Mouse (Mus musculus) neural tube, embryonic 13.5 days (tissue): Measurements from ENCODE around the gene Hlcs. TPM values are rescaled to one million over a fixed set of nuclear protein-coding genes. Genes with fewer than 3 reads are reported as not detected.

Experiments used
- ATAC-seq: fragments of 200-750 bp; cut with Nextera tagmentation; 2 replicates; pipeline ENCODE4 v1.8.0; 2017; ENCODE audit warnings: low read depth, mild to moderate bottlenecking, moderate TSS enrichment, moderate library complexity
- H3K27ac ChIP-seq: fragments of 300-500 bp; sonication (generic); replicated peaks from 2 replicates; pipeline ENCODE4 v1.5.1; 2015; ENCODE audit warnings: moderate library complexity, mild to moderate bottlenecking, inconsistent platforms
- H3K27me3 ChIP-seq: fragments of 300-500 bp; sonication (generic); 2 replicates; pipeline ENCODE4 v1.6.1; 2015; ENCODE audit warnings: mild to moderate bottlenecking, inconsistent platforms
- H3K36me3 ChIP-seq: fragments of 300-500 bp; sonication (generic); 2 replicates; pipeline ENCODE4 v1.6.1; 2015; ENCODE audit warnings: mild to moderate bottlenecking, inconsistent platforms
- H3K4me1 ChIP-seq: fragments of 300-500 bp; sonication (generic); replicated peaks from 2 replicates; pipeline ENCODE4 v1.6.1; 2015; ENCODE audit warnings: inconsistent platforms
- H3K4me2 ChIP-seq: fragments of 300-500 bp; sonication (generic); 2 replicates; pipeline ENCODE4 v1.6.1; 2015; ENCODE audit warnings: inconsistent platforms, mild to moderate bottlenecking, moderate library complexity
- H3K4me3 ChIP-seq: fragments of 300-500 bp; sonication (generic); 2 replicates; pipeline ENCODE4 v1.5.1; 2015; ENCODE audit warnings: mild to moderate bottlenecking, inconsistent platforms
- H3K9ac ChIP-seq: fragments of 300-500 bp; sonication (generic); 2 replicates; pipeline ENCODE4 v1.6.1; 2015; ENCODE audit warnings: moderate library complexity, mild to moderate bottlenecking, inconsistent platforms
- H3K9me3 ChIP-seq: fragments of 300-500 bp; sonication (generic); 2 replicates; pipeline ENCODE4 v1.6.1; 2016; ENCODE audit warnings: inconsistent platforms
- WGBS: fragments of 180-500 bp; shearing (Covaris S2); methylation state at CpG from one replicate; pipeline ENCODE4 v1.1.7; 2015; 5-methylcytosine and 5-hydroxymethylcytosine counted together
- polyA plus RNA-seq: library from polyadenylated mRNA; unstranded; fragments of >200 nt; fragmentation: Nextera tagmentation; extraction: Ambion mirVana; gene quantifications from 2 replicates; pipeline ENCODE4 v1.2.1, GENCODE M21; 2015

The Hlcs gene
- polyA plus RNA-seq, 1 experiment from 2014 or later = 7.9 TPM

GRCm38 (mm10) chr16:94117333-94117732 lies 196.0 kb downstream of the Hlcs start:
- Histone ChIP-seq H3K9ac (no peak overlapping the region), H3K9me3 (no peaks in the 10 kb centered on the region), H3K27ac (no peak overlapping the region), H3K27me3 (peaks cover 58% of the 10 kb centered on the region), H3K36me3 (no peaks in the 10 kb centered on the region), H3K4me1 (no peaks in the 10 kb centered on the region), H3K4me2 (no peak overlapping the region), H3K4me3 (no peak overlapping the region)
- no peak for ATAC-seq
- 64% methylated on average over 6 of the region's 6 CpGs for WGBS

- Histone ChIP-seq H3K9me3 (no peaks in the 10 kb centered on the region), H3K4me1 (no peaks in the 10 kb centered on the region), H3K4me3 (no peak overlapping the region), H3K27ac (no peak overlapping the region), H3K4me2 (no peak overlapping the region), H3K36me3 (no peaks in the 10 kb centered on the region), H3K27me3 (peaks cover 40% of the 10 kb centered on the region), H3K9ac (no peak overlapping the region)
- ATAC-seq = no peak
- 75% methylated on average over 9 of the region's 9 CpGs for WGBS
These were observed 198.7 kb downstream of the Hlcs start for GRCm38 (mm10) chr16:94114693-94115092.

GRCm38 (mm10) chr16:94113160-94113559 lies 200.2 kb downstream of the Hlcs start:
- ATAC-seq = no peak
- Histone ChIP-seq H3K4me1 (no peaks in the 10 kb centered on the region), H3K9me3 (no peaks in the 10 kb centered on the region), H3K9ac (no peak overlapping the region), H3K27me3 (peaks cover 40% of the 10 kb centered on the region), H3K4me3 (no peak overlapping the region), H3K4me2 (no peak overlapping the region), H3K36me3 (no peaks in the 10 kb centered on the region), H3K27ac (no peak overlapping the region)
- WGBS = 85% methylated on average over 7 of the region's 7 CpGs

GRCm38 (mm10) chr16:94097724-94098455 lies 215.5 kb downstream of the Hlcs start:
- no peak overlapping the region for H3K9ac ChIP-seq
- 0 out of 2 replicates have a peak, but pooled peaks cover 2% of the 10 kb centered on the region for H3K4me1 ChIP-seq
- H3K4me3 ChIP-seq = no peak overlapping the region
- no peaks in the 10 kb centered on the region for H3K36me3 ChIP-seq
- no peak overlapping the region for H3K4me2 ChIP-seq
- 0 out of 2 replicates have a peak, but pooled peaks have one; percentile 59 for ATAC-seq
- H3K27me3 ChIP-seq = peaks cover 93% of the 10 kb centered on the region
- no peaks in the 10 kb centered on the region for H3K9me3 ChIP-seq
- no peak overlapping the region for H3K27ac ChIP-seq
- WGBS = 2% methylated on average over 12 of the region's 12 CpGs

- H3K9ac ChIP-seq = no peak overlapping the region
- H3K27me3 ChIP-seq = peaks cover 93% of the 10 kb centered on the region
- 2% methylated on average over 14 of the region's 14 CpGs for WGBS
- no peaks in the 10 kb centered on the region for H3K36me3 ChIP-seq
- no peak for ATAC-seq
- 0 out of 2 replicates have a peak, but pooled peaks cover 2% of the 10 kb centered on the region for H3K4me1 ChIP-seq
- H3K4me2 ChIP-seq = no peak overlapping the region
- H3K27ac ChIP-seq = no peak overlapping the region
- no peaks in the 10 kb centered on the region for H3K9me3 ChIP-seq
- no peak overlapping the region for H3K4me3 ChIP-seq
These were observed 216.9 kb downstream of the Hlcs start for GRCm38 (mm10) chr16:94096479-94096878.

GRCm38 (mm10) chr16:94095109-94095822 lies 218.1 kb downstream of the Hlcs start:
- Histone ChIP-seq H3K9me3 (no peaks in the 10 kb centered on the region), H3K27ac (no peak overlapping the region), H3K36me3 (no peaks in the 10 kb centered on the region), H3K9ac (no peak overlapping the region), H3K4me1 (0 out of 2 replicates have a peak, but pooled peaks cover 2% of the 10 kb centered on the region), H3K4me3 (no peak overlapping the region), H3K4me2 (no peak overlapping the region), H3K27me3 (peaks cover 95% of the 10 kb centered on the region)
- WGBS = 1% methylated on average over 26 of the region's 26 CpGs
- ATAC-seq = no peak

GRCm38 (mm10) chr16:94094251-94095108 lies 218.9 kb downstream of the Hlcs start:
- WGBS = under 1% methylated on average over 48 of the region's 48 CpGs
- peaks cover 95% of the 10 kb centered on the region for H3K27me3 ChIP-seq
- H3K36me3 ChIP-seq = no peaks in the 10 kb centered on the region
- no peak overlapping the region for H3K9ac ChIP-seq
- ATAC-seq = no peak
- H3K4me1 ChIP-seq = 0 out of 2 replicates have a peak, but pooled peaks cover 2% of the 10 kb centered on the region
- no peaks in the 10 kb centered on the region for H3K9me3 ChIP-seq
- H3K4me3 ChIP-seq = no peak overlapping the region
- H3K4me2 ChIP-seq = no peak overlapping the region
- H3K27ac ChIP-seq = no peak overlapping the region

GRCm38 (mm10) chr16:94093151-94093863 lies 220.1 kb downstream of the Hlcs start:
- Histone ChIP-seq H3K27ac (no peak overlapping the region), H3K4me3 (no peak overlapping the region), H3K9ac (no peak overlapping the region), H3K36me3 (no peaks in the 10 kb centered on the region), H3K9me3 (no peaks in the 10 kb centered on the region), H3K4me2 (no peak overlapping the region), H3K4me1 (0 out of 2 replicates have a peak, but pooled peaks cover 2% of the 10 kb centered on the region), H3K27me3 (peaks cover 95% of the 10 kb centered on the region)
- WGBS = 1% methylated on average over 24 of the region's 24 CpGs
- ATAC-seq = no peak

GRCm38 (mm10) chr16:94092511-94093150 lies 220.7 kb downstream of the Hlcs start:
- Histone ChIP-seq H3K9me3 (no peaks in the 10 kb centered on the region), H3K27me3 (peaks cover 95% of the 10 kb centered on the region), H3K27ac (no peak overlapping the region), H3K4me1 (0 out of 2 replicates have a peak, but pooled peaks cover 2% of the 10 kb centered on the region), H3K4me3 (no peak overlapping the region), H3K36me3 (no peaks in the 10 kb centered on the region), H3K4me2 (no peak overlapping the region), H3K9ac (no peak overlapping the region)
- no peak for ATAC-seq
- under 1% methylated on average over 12 of the region's 12 CpGs for WGBS

- H3K36me3 ChIP-seq = no peaks in the 10 kb centered on the region
- H3K4me3 ChIP-seq = no peak overlapping the region
- no peak overlapping the region for H3K9ac ChIP-seq
- ATAC-seq = no peak
- WGBS = 3% methylated on average over 14 of the region's 14 CpGs
- no peak overlapping the region for H3K27ac ChIP-seq
- H3K27me3 ChIP-seq = peaks cover 99% of the 10 kb centered on the region
- no peaks in the 10 kb centered on the region for H3K9me3 ChIP-seq
- H3K4me2 ChIP-seq = no peak overlapping the region
- peaks cover 15% of the 10 kb centered on the region for H3K4me1 ChIP-seq
These were observed 224.3 kb downstream of the Hlcs start for GRCm38 (mm10) chr16:94088819-94089692.
